Mouse (Mus musculus): ENCODE measurements around the gene Tesc.

Tesc gene

DNA sequence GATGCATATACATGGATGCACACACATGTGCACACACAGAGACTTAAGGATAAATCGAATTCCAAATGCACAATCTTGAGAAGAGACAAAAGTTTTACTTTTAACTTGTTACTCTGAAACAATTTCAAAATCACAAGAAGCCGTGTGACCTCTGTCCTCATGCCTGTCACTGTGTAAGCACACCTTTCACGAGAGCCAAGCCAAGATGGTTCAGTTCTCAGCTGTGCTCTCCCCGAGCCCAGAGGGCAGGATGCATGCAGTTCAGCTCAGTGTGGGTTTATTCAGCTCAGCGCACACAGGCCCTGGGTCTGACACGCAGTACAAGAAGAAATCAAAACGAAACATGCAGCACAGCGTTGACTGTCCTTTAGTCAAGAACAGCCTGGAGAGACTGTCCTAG lies 78.0 kb downstream of the Tesc start:
- DNase-seq (ENCODE audit: low read depth, low spot score): no peak

GRCm38 (mm10) chr5:118106667-118107066 lies 79.1 kb downstream of the Tesc start:
- peak; percentile 67 for DNase-seq (ENCODE audit: low read depth, low spot score)

DNA sequence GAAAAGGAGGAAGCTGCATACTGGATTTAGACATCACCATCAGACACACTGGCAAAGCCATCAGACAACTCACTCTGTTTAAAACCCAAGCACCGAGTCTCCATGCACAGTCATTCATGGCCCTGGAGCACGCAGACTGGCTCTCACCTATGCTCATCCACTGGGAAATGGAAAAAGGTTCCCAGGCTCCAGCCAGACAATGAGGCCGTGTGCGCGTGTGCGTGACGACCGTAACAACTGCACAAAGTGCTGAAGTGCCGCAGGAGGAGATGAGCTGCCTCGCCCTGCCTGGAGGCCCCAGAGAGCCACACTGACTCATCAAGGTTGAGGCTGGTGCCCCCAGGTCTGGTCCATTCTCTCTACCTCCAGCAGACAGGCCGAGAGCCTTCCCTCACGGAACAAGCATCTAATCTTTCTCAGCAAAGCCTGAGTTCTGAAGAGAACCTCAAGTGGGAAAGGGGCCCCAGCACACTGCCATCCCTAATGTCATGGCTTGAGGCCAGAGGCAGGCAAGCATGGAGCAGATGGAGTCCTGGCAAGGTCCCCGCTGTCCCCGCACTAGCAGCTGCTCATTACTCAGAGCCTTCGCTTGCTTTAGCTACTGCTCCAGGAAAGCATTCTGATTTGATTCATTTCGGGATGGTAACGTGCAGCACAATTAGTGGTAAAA lies 80.7 kb downstream of the Tesc start:
- DNase-seq (ENCODE audit: low read depth, low spot score): peak; percentile 36

GRCm38 (mm10) chr5:118108794-118109440 lies 81.4 kb downstream of the Tesc start:
- DNase-seq (ENCODE audit: low read depth, low spot score): no peak

Measured in telencephalon, adult 2 months (tissue).